Mouse (Mus musculus): ENCODE results near the gene Ppp1r9a. TPM values are rescaled to one million over a fixed set of nuclear protein-coding genes. Genes with fewer than 3 reads are reported as not detected.

Gene Ppp1r9a
- polyA plus RNA-seq, 1 experiment, result 0.13 TPM

- H3K36me3 ChIP-seq (ENCODE audit: control insufficient read depth, insufficient read depth), result no peaks in the 10 kb centered on the region
- H3K79me2 ChIP-seq (ENCODE audit: control insufficient read depth, insufficient read depth), result no peaks in the 10 kb centered on the region
- no peak overlapping the region for H3ac ChIP-seq (ENCODE audit: control insufficient read depth, insufficient read length)
- peak overlapping the region; percentile 34 for H3K4me2 ChIP-seq (ENCODE audit: low read depth)
- no peaks in the 10 kb centered on the region for H3K27me3 ChIP-seq (ENCODE audit: control insufficient read depth, insufficient read depth, insufficient read length)
- H3K4me3 ChIP-seq, result no peak overlapping the region
- TF ChIP-seq TCF12 (IDR thresholded peaks at IDR 0.05; ENCODE audit: insufficient read depth, poor library complexity, severe bottlenecking), result no peak
- TF ChIP-seq POLR2AphosphoS2 (IDR thresholded peaks at IDR 0.05; ENCODE audit: insufficient read length, low read depth), result no peak
- TF ChIP-seq SRF (IDR thresholded peaks at IDR 0.05; ENCODE audit: control insufficient read depth, insufficient read length, low read depth), result no peak
- TF ChIP-seq REST (IDR thresholded peaks at IDR 0.05; ENCODE audit: insufficient read depth, insufficient read length), result no peak
- TF ChIP-seq E2F4 (IDR thresholded peaks at IDR 0.05; ENCODE audit: insufficient read depth), result no peak
- TF ChIP-seq MYOG (IDR thresholded peaks at IDR 0.05; ENCODE audit: control insufficient read depth in 1 of 3, insufficient read depth in 1 of 3, insufficient read length in 2 of 3, low read depth in 2 of 3), result no peak
- TF ChIP-seq CEBPB (IDR thresholded peaks at IDR 0.05; ENCODE audit: insufficient read depth, poor library complexity, severe bottlenecking), result no peak
- TF ChIP-seq MYOD1 (IDR thresholded peaks at IDR 0.05; ENCODE audit: control insufficient read depth in 1 of 3, insufficient read length in 2 of 3, low read depth in 2 of 3), result no peak
- TF ChIP-seq USF1 (IDR thresholded peaks at IDR 0.05; ENCODE audit: low read depth), result no peak
- no peak for TF ChIP-seq MAX (IDR thresholded peaks at IDR 0.05; ENCODE audit: low read depth)
- no peak for TF ChIP-seq POLR2A (IDR thresholded peaks at IDR 0.05; ENCODE audit: insufficient read length, low read depth)
- TF ChIP-seq TCF3 (IDR thresholded peaks at IDR 0.05; ENCODE audit: insufficient read length, low read depth), result no peak
These were observed 103.0 kb downstream of the Ppp1r9a start for GRCm38 (mm10) chr6:5005491-5006275.

- no peaks in the 10 kb centered on the region for H3K36me3 ChIP-seq (ENCODE audit: control insufficient read depth, insufficient read depth)
- H3K27me3 ChIP-seq (ENCODE audit: control insufficient read depth, insufficient read depth, insufficient read length), result no peaks in the 10 kb centered on the region
- H3K4me2 ChIP-seq (ENCODE audit: low read depth), result peak overlapping the region; percentile 27
- no peak overlapping the region for H3K4me3 ChIP-seq
- H3K79me2 ChIP-seq (ENCODE audit: control insufficient read depth, insufficient read depth), result no peaks in the 10 kb centered on the region
- no peak overlapping the region for H3ac ChIP-seq (ENCODE audit: control insufficient read depth, insufficient read length)
- no peak for TF ChIP-seq MYOD1 (IDR thresholded peaks at IDR 0.05; ENCODE audit: control insufficient read depth in 1 of 3, insufficient read length in 2 of 3, low read depth in 2 of 3)
- TF ChIP-seq USF1 (IDR thresholded peaks at IDR 0.05; ENCODE audit: low read depth), result no peak
- TF ChIP-seq CEBPB (IDR thresholded peaks at IDR 0.05; ENCODE audit: insufficient read depth, poor library complexity, severe bottlenecking), result no peak
- TF ChIP-seq SRF (IDR thresholded peaks at IDR 0.05; ENCODE audit: control insufficient read depth, insufficient read length, low read depth), result no peak
- no peak for TF ChIP-seq MYOG (IDR thresholded peaks at IDR 0.05; ENCODE audit: control insufficient read depth in 1 of 3, insufficient read depth in 1 of 3, insufficient read length in 2 of 3, low read depth in 2 of 3)
- TF ChIP-seq POLR2A (IDR thresholded peaks at IDR 0.05; ENCODE audit: insufficient read length, low read depth), result no peak
- TF ChIP-seq TCF12 (IDR thresholded peaks at IDR 0.05; ENCODE audit: insufficient read depth, poor library complexity, severe bottlenecking), result no peak
- no peak for TF ChIP-seq E2F4 (IDR thresholded peaks at IDR 0.05; ENCODE audit: insufficient read depth)
- TF ChIP-seq POLR2AphosphoS2 (IDR thresholded peaks at IDR 0.05; ENCODE audit: insufficient read length, low read depth), result no peak
- no peak for TF ChIP-seq TCF3 (IDR thresholded peaks at IDR 0.05; ENCODE audit: insufficient read length, low read depth)
- TF ChIP-seq MAX (IDR thresholded peaks at IDR 0.05; ENCODE audit: low read depth), result no peak
- TF ChIP-seq REST (IDR thresholded peaks at IDR 0.05; ENCODE audit: insufficient read depth, insufficient read length), result no peak
These were observed 103.7 kb downstream of the Ppp1r9a start for GRCm38 (mm10) chr6:5006283-5006946.

GRCm38 (mm10) chr6:5008166-5008565 is 105.4 kb downstream of the Ppp1r9a start:
- Histone ChIP-seq H3K27me3 (ENCODE audit: control insufficient read depth, insufficient read depth, insufficient read length) (no peaks in the 10 kb centered on the region), H3K79me2 (ENCODE audit: control insufficient read depth, insufficient read depth) (no peaks in the 10 kb centered on the region), H3K36me3 (ENCODE audit: control insufficient read depth, insufficient read depth) (no peaks in the 10 kb centered on the region), H3K4me3 (no peak overlapping the region), H3ac (ENCODE audit: control insufficient read depth, insufficient read length) (no peak overlapping the region), H3K4me2 (ENCODE audit: low read depth) (no peak overlapping the region)
- TF ChIP-seq POLR2A (IDR thresholded peaks at IDR 0.05; ENCODE audit: insufficient read length, low read depth), result no peak
- no peak for TF ChIP-seq POLR2AphosphoS2 (IDR thresholded peaks at IDR 0.05; ENCODE audit: insufficient read length, low read depth)
- no peak for TF ChIP-seq SRF (IDR thresholded peaks at IDR 0.05; ENCODE audit: control insufficient read depth, insufficient read length, low read depth)
- no peak for TF ChIP-seq MYOG (IDR thresholded peaks at IDR 0.05; ENCODE audit: control insufficient read depth in 1 of 3, insufficient read depth in 1 of 3, insufficient read length in 2 of 3, low read depth in 2 of 3)
- TF ChIP-seq E2F4 (IDR thresholded peaks at IDR 0.05; ENCODE audit: insufficient read depth), result no peak
- TF ChIP-seq MYOD1 (IDR thresholded peaks at IDR 0.05; ENCODE audit: control insufficient read depth in 1 of 3, insufficient read length in 2 of 3, low read depth in 2 of 3), result no peak
- no peak for TF ChIP-seq MAX (IDR thresholded peaks at IDR 0.05; ENCODE audit: low read depth)

- Histone ChIP-seq H3K27me3 (ENCODE audit: control insufficient read depth, insufficient read depth, insufficient read length) (no peaks in the 10 kb centered on the region), H3K4me2 (ENCODE audit: low read depth) (no peak overlapping the region), H3K4me3 (no peak overlapping the region), H3K36me3 (ENCODE audit: control insufficient read depth, insufficient read depth) (no peaks in the 10 kb centered on the region), H3ac (ENCODE audit: control insufficient read depth, insufficient read length) (no peak overlapping the region), H3K79me2 (ENCODE audit: control insufficient read depth, insufficient read depth) (no peaks in the 10 kb centered on the region)
- no peak for TF ChIP-seq SRF (IDR thresholded peaks at IDR 0.05; ENCODE audit: control insufficient read depth, insufficient read length, low read depth)
- no peak for TF ChIP-seq MYOD1 (IDR thresholded peaks at IDR 0.05; ENCODE audit: control insufficient read depth in 1 of 3, insufficient read length in 2 of 3, low read depth in 2 of 3)
- no peak for TF ChIP-seq TCF3 (IDR thresholded peaks at IDR 0.05; ENCODE audit: insufficient read length, low read depth)
- TF ChIP-seq USF1 (IDR thresholded peaks at IDR 0.05; ENCODE audit: low read depth), result no peak
- TF ChIP-seq E2F4 (IDR thresholded peaks at IDR 0.05; ENCODE audit: insufficient read depth), result no peak
- TF ChIP-seq REST (IDR thresholded peaks at IDR 0.05; ENCODE audit: insufficient read depth, insufficient read length), result no peak
- TF ChIP-seq CEBPB (IDR thresholded peaks at IDR 0.05; ENCODE audit: insufficient read depth, poor library complexity, severe bottlenecking), result no peak
- TF ChIP-seq POLR2AphosphoS2 (IDR thresholded peaks at IDR 0.05; ENCODE audit: insufficient read length, low read depth), result no peak
- no peak for TF ChIP-seq TCF12 (IDR thresholded peaks at IDR 0.05; ENCODE audit: insufficient read depth, poor library complexity, severe bottlenecking)
- TF ChIP-seq MYOG (IDR thresholded peaks at IDR 0.05; ENCODE audit: control insufficient read depth in 1 of 3, insufficient read depth in 1 of 3, insufficient read length in 2 of 3, low read depth in 2 of 3), result no peak
These were observed 105.9 kb downstream of the Ppp1r9a start for GRCm38 (mm10) chr6:5008603-5009002.

All from myocyte (in vitro differentiated cells).